Mouse (Mus musculus) liver (tissue): ENCODE results near the gene Itga1.

Source experiments
- DNase-seq: peaks from one replicate; pipeline ENCODE4 v3.0.0-alpha.2; 2020; ENCODE audit warnings: mixed read lengths

The Itga1 gene

GRCm38 (mm10) chr13:115101355-115102191 lies at the start of gene Itga1, which contains the start of gene Gm49395:
Gene Itga1, minus strand, starts transcription at chr13:115101964.
Gene Gm49395, minus strand, starts transcription at chr13:115101921.
- DNase-seq = peak; percentile 70

GRCm38 (mm10) chr13:115150602-115151001 lies 48.8 kb upstream of the Itga1 start:
- no peak for DNase-seq

- no peak for DNase-seq
Measured at GRCm38 (mm10) chr13:115149849-115150248, 48.1 kb upstream of the Itga1 start.

- no peak for DNase-seq
Measured at GRCm38 (mm10) chr13:115143575-115143974, 41.8 kb upstream of the Itga1 start.

- DNase-seq = no peak
Measured at GRCm38 (mm10) chr13:115142066-115142465, 40.3 kb upstream of the Itga1 start.

GRCm38 (mm10) chr13:115138513-115138912 lies 36.7 kb upstream of the Itga1 start:
- DNase-seq = no peak

GRCm38 (mm10) chr13:115136761-115137160 lies 35.0 kb upstream of the Itga1 start:
- DNase-seq = no peak

- no peak for DNase-seq
Measured at GRCm38 (mm10) chr13:115132435-115132834, 30.7 kb upstream of the Itga1 start.

GRCm38 (mm10) chr13:115131381-115131780 lies 29.6 kb upstream of the Itga1 start:
- no peak for DNase-seq

- DNase-seq = no peak
Measured at GRCm38 (mm10) chr13:115130035-115130434, 28.3 kb upstream of the Itga1 start.

- DNase-seq = no peak
Measured at GRCm38 (mm10) chr13:115127826-115128225, 26.1 kb upstream of the Itga1 start.

GRCm38 (mm10) chr13:115126534-115126933 lies 24.8 kb upstream of the Itga1 start:
- DNase-seq = no peak

GRCm38 (mm10) chr13:115125130-115125529 lies 23.4 kb upstream of the Itga1 start:
- no peak for DNase-seq

- DNase-seq = no peak
Measured at GRCm38 (mm10) chr13:115124521-115124920, 22.8 kb upstream of the Itga1 start.

- DNase-seq = no peak
Measured at GRCm38 (mm10) chr13:115118756-115119155, 17.0 kb upstream of the Itga1 start.

GRCm38 (mm10) chr13:115118195-115118594 lies 16.4 kb upstream of the Itga1 start:
- DNase-seq = no peak

GRCm38 (mm10) chr13:115116930-115117621 lies 15.3 kb upstream of the Itga1 start:
- DNase-seq = no peak

- no peak for DNase-seq
Measured at GRCm38 (mm10) chr13:115109628-115110027, 7.9 kb upstream of the Itga1 start.

GRCm38 (mm10) chr13:115107436-115107835 lies 5.7 kb upstream of the Itga1 start:
- no peak for DNase-seq

- DNase-seq = no peak
Measured at GRCm38 (mm10) chr13:115106183-115106582, 4.4 kb upstream of the Itga1 start.

- no peak for DNase-seq
Measured at GRCm38 (mm10) chr13:115102754-115103153, 990 bp upstream of the Itga1 start.

GRCm38 (mm10) chr13:115100381-115101177 lies 1.2 kb downstream of the Itga1 start:
- no peak for DNase-seq

GRCm38 (mm10) chr13:115099381-115099780 lies 2.4 kb downstream of the Itga1 start:
- DNase-seq = no peak
